Mouse (Mus musculus) E14TG2a.4 (cell line): ENCODE measurements around the gene Caskin2.

Experiments
- CTCF ChIP-seq: conservative IDR thresholded peaks from 2 replicates; pipeline ENCODE4 v1.5.1; 2014; ENCODE audit warnings: low read length
- NANOG ChIP-seq: IDR thresholded peaks from 2 replicates; pipeline ENCODE4 v1.6.1; 2014; ENCODE audit warnings: borderline replicate concordance, low read length, mixed read lengths

DNA sequence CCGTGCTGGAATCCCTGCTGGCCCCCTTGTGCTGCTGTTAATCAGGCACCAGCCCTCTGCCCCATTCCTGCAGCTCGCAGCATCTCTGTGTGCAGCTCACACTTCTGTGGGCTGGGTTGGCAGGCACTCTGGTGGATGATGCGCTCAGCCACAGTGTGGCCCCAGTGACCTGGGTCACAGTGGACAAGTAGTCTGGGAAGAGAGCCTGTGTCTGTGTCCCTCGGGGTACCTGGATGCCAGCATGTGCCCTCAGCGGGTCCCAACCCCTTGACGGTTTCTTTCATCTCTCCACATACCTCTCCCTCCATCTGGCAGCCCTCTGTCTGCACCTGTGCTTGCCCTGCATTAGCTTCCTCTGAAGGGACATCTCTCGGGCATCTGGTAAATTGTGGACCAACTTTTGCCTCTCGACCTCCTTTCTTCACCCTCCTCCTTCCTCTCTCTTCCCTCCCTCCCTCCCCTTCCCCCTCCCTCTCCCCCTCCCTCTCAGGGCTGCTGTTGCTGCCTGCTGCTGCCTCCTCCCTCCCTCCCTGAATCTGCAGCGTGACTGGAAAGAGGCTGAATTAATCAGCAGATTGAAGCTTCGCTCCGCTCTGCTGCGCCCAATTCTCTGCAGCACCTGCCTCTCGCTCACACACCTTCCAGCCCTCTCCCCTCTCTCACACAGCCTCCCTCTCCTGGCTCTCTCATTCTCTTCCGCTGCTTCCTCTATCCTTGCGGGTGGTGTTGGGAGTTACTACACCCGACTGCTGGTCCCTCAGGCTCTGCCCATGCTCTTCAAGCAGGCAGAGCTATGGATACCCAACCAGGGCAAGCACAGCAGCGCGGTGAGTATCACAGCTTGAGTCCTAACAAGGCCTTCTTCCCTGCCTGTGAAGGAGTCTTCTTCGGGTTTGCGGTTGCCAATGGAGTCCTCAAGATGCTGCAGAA lies 33.0 kb downstream of the Caskin2 start:
- TF ChIP-seq CTCF: no peak
- no peak for TF ChIP-seq NANOG
